Mouse (Mus musculus) forebrain, embryonic 16.5 days (tissue): ENCODE results near the gene AW011738. TPM values are rescaled to one million over a fixed set of nuclear protein-coding genes. Genes with fewer than 3 reads are reported as not detected.

Experiments
- ATAC-seq: fragments of 200-750 bp; cut with Nextera tagmentation; 2 replicates; pipeline ENCODE4 v1.8.0; 2017; ENCODE audit warnings: mild to moderate bottlenecking, moderate library complexity
- H3K27ac ChIP-seq: fragments of 300-500 bp; sonication (generic); 2 replicates; pipeline ENCODE4 v1.5.1; 2014; ENCODE audit warnings: low read length, control low read depth
- H3K27me3 ChIP-seq: fragments of 300-500 bp; sonication (generic); replicated peaks from 2 replicates; pipeline ENCODE4 v1.6.1; 2014; ENCODE audit warnings: low read length; ENCODE audit not compliant: control insufficient read depth, insufficient read depth
- H3K36me3 ChIP-seq: fragments of 300-500 bp; sonication (generic); 2 replicates; pipeline ENCODE4 v1.6.1; 2014; ENCODE audit not compliant: control insufficient read depth, insufficient read depth
- H3K4me1 ChIP-seq: fragments of 300-500 bp; sonication (generic); replicated peaks from 2 replicates; pipeline ENCODE4 v1.6.1; 2014; ENCODE audit warnings: low read length; ENCODE audit not compliant: control insufficient read depth, insufficient read depth
- H3K4me2 ChIP-seq: fragments of 300-500 bp; sonication (generic); 2 replicates; pipeline ENCODE4 v1.6.1; 2014; ENCODE audit warnings: mild to moderate bottlenecking, low read length, control low read depth
- H3K4me3 ChIP-seq: fragments of 300-500 bp; sonication (generic); replicated peaks from 2 replicates; pipeline ENCODE4 v1.5.1; 2014; ENCODE audit warnings: mild to moderate bottlenecking, low read length, control low read depth
- H3K9ac ChIP-seq: fragments of 300-500 bp; sonication (generic); replicated peaks from 2 replicates; pipeline ENCODE4 v1.6.1; 2014; ENCODE audit warnings: low read depth, low read length, control low read depth
- H3K9me3 ChIP-seq: fragments of 300-500 bp; sonication (generic); 2 replicates; pipeline ENCODE4 v1.6.1; 2016; ENCODE audit warnings: low read length; ENCODE audit not compliant: control insufficient read depth
- WGBS: fragments of 180-500 bp; shearing (Covaris S2); extraction: QIAGEN DNeasy Blood & Tissue Kit; methylation state at CpG from one replicate; pipeline ENCODE4 v1.1.7; 2014; 5-methylcytosine and 5-hydroxymethylcytosine counted together
- polyA plus RNA-seq: library from polyadenylated mRNA; unstranded; fragments of >200 nt; fragmentation: Nextera tagmentation; extraction: Ambion mirVana; gene quantifications from 2 replicates; pipeline ENCODE4 v1.2.1, GENCODE M21; 2015

AW011738 gene
- polyA plus RNA-seq, 1 experiment from 2014 or later: 4.0 TPM

DNA sequence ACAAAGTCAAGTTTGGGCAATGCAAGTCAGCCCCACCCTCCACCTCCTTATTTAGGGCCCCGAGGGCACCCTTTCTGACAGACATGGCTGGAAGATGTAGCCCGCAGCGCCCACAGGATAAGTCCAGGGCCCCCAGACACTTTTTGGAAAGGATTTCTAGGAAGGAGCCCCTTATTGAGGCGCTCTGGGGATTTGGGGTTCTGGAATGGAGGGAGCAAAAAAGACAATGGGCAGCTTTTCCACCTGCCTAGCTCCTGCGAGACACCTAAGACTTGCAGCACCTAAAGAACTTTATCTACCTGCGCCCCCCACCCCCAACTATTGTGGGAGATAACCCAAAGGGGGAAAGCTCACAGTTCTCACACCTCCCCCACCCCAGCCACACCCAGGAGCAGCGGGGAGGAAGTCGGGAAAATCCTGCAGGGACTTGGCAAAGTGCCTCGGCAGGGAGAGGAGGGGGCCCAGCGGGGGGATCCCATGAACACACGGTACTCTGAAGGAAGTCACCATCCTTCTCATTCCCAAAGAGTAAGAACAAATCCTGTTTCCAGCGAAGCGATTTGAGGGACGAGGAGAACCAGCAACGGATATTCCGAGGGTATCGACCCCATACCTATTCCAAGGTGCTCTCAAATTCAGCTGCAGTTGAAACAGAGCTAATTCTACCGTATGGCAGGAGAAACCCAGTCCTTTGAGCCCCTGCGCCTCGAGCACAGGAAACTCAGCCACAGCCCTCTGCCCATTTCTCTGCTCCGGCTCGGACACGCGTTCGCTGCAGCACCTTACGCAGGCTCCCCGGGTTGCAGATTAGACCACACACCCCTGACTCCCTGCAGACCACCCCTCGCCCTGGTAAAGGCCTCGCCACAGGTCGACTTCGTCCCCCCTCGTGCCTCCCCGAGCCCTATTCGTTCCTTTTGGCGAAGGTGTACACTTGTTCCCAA, 6.9 kb upstream of the AW011738 start:
- Histone ChIP-seq H3K4me1 (peaks cover 37% of the 10 kb centered on the region), H3K9me3 (no peaks in the 10 kb centered on the region), H3K27ac (peak overlapping the region; percentile 60), H3K27me3 (no peaks in the 10 kb centered on the region), H3K4me2 (peak overlapping the region; percentile 85), H3K36me3 (no peaks in the 10 kb centered on the region), H3K4me3 (peak overlapping the region; percentile 87), H3K9ac (peak overlapping the region; percentile 76)
- 3% methylated on average over 35 of the region's 35 CpGs for whole genome bisulfite sequencing
- ATAC-seq: peak; percentile 1; the same call in 1 of the 2 replicates

DNA sequence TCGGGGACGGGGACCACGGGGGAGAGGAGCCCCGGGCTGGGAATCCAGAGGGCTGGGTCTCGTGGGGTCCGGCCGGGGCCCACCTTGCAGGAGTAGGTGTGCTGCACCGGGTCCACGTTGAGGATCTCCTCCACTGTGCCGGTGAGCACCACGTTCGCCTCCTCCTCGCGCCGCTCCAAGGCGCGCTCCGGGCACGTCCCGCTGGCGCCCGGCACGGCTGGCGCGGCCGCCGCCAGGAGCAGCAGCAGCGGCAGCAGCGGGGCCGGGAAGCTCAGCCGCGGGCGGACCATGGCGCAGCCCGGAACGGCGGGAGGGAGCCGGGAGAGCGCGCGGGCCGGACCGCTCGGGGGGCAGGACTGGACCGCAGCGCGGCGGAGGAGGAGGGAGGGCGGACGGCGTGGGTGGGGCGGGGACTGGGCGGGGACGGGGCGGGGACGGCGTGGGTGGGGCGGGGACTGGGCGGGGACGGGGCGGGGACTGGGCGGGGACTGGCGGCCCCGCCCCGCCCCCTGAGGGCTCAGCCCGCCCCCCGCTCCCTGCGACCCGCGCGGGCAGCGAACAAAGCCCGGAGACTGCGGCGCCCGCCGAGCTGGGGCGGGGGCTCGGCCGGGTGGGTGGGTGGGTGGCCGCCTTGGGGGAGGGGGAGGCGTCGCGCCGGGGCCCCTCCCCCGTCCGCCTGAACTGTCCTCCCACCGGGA, 5.8 kb upstream of the AW011738 start, which contains the start of gene Agrn:
Gene Agrn (minus strand): TSS at position 358 of the 698 bp plus-strand sequence.
- H3K4me3 ChIP-seq: peak within 1 kb of the TSS; percentile 87
- under 1% methylated on average over 17 of the region's 88 CpGs for WGBS
- peak within 1 kb of the TSS; percentile 85 for H3K4me2 ChIP-seq
- H3K27me3 ChIP-seq: no peaks in the 10 kb centered on the region
- no peaks in the 10 kb centered on the region for H3K9me3 ChIP-seq
- peak; percentile 74 for ATAC-seq
- H3K4me1 ChIP-seq: peaks cover 36% of the 10 kb centered on the region
- peak within 1 kb of the TSS; percentile 96 for H3K27ac ChIP-seq
- peak within 1 kb of the TSS; percentile 88 for H3K9ac ChIP-seq
- H3K36me3 ChIP-seq: no peaks in the 10 kb centered on the region

DNA sequence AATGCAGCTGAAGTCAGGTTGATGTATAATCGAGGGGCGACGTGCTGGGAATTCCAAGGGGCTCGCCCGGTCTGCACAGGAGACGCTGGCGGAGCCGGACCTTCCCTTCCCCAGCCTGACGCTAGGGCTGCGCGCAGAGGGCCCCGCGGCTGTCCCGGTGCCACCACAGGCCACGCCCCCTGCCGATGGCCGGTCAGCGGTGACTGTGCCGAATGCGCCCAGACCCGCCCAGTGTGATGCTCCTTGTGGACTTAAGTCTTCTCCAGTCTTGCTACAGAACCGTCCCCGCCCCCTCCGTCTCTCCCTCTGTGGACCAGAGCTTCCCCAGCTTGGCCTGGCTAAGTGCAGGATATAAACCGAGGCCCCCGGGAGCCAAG, 5.3 kb upstream of the AW011738 start:
- Histone ChIP-seq H3K4me3 (peak overlapping the region; percentile 87), H3K27ac (peak overlapping the region; percentile 96), H3K27me3 (no peaks in the 10 kb centered on the region), H3K4me1 (peaks cover 37% of the 10 kb centered on the region), H3K9me3 (no peaks in the 10 kb centered on the region), H3K36me3 (no peaks in the 10 kb centered on the region), H3K4me2 (peak overlapping the region; percentile 68), H3K9ac (peak overlapping the region; percentile 88)
- ATAC-seq: peak; percentile 89
- WGBS: under 1% methylated on average over 26 of the region's 26 CpGs

DNA sequence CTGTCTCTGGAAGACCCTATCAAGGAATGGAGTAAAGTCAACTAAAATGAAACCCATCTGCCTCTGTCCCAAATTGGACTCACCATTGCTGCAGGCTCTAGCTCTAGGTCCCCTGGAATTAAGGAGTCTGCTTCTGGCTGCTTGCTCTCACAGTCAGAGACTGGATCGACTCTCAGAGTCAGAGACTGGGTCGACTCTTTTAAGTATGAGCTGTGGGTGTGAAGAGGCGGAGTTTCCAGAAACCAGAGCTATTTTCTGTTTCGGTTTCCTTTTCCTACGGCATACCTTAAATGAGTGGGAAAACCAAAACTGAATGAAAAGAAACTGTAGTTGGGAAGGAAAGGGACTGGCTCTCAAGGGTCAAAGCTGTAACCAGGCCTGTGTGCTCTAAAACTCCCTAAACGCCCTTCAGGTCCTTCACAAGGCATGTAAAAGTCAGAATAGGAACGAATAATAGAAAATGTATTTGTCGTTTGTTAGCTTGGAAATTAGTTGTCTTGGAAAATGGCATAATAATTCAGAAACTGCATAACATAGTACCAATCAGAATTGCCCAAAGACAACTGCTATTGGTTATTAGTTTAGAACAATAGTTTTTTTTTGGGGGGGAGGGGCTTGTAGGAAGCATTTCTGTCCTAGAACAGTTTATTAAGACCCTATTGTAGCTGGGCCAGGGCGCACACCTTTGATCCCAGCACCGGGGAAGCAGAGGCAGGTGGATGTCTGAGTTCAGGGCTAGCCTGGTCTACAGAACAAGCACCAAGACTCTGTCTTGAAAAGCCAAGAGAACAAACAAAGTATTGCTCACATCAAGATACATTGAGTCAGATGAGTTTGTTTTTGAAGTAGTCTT, 2.3 kb upstream of the AW011738 start, which contains the start of gene Isg15:
Gene Isg15 (minus strand): TSS at position 196 of the 853 bp plus-strand sequence.
- Histone ChIP-seq H3K4me1 (peaks cover 30% of the 10 kb centered on the region), H3K4me2 (no peak within 1 kb of the TSS), H3K9me3 (no peaks in the 10 kb centered on the region), H3K36me3 (no peaks in the 10 kb centered on the region), H3K4me3 (no peak within 1 kb of the TSS), H3K27me3 (no peaks in the 10 kb centered on the region), H3K27ac (no peak within 1 kb of the TSS), H3K9ac (no peak within 1 kb of the TSS)
- 65% methylated on average over 10 of the region's 10 CpGs for WGBS
- no peak for ATAC-seq

DNA sequence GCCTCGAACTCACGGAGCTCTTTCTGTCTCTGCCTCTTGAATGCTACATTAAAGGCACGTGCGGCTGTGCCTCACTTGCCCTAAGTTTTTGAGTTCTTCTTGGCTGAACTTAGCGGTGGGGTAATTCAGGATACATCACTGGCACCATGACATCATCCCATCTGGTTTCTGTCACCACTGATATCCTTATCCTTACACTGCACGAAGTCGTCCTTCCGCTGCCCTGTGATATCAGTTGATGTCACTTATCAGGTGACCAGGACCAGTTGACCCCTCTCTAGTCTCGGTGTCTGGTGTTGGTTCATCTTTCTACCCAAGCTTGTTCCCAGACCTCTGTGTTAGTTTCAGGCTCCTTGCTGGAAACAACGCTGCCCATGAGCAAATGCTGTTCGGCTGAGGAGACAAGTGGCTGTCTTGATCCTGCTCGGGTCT, 626 bp upstream of the AW011738 start:
- WGBS: 42% methylated on average over 12 of the region's 12 CpGs
- no peak overlapping the region for H3K9ac ChIP-seq
- H3K27me3 ChIP-seq: no peaks in the 10 kb centered on the region

DNA sequence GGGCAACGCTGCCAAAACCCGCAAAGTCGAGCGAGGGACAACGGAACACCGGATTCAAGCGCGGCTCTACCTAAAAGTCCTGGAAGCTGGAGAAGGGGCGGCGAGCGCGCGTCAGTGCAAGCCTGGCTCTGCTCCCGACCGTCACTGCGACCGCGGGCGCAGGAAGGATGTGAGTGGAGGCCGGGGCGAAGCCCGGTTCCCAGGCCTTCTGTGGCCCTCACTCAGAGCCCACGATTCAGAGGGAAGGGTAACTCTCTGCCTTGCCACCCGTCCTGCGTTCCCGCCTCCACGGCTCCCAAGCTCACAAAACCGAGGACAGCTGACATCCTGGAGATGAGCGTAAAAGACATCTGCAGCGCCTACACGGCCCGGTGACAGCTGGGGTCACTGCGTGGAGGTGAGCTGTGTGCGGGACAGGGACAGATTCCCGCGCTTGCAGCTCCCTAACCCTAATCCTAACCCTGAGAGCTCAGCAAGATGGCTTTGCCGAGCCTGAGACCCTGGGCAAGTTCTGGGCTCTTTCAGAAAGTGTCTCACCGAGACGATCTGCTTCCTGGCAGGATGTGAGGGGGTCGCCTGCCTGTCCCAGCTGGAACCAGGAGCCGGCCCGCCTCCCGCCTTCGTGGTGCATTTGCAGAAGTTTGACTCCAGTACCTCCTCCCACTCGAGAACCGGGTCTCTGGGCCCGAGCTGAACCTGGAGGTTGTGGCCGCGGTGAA, 468 bp downstream of the AW011738 start:
- Histone ChIP-seq H3K4me2 (peak overlapping the region; percentile 90), H3K27ac (0 out of 2 replicates have a peak overlapping the region, but pooled peaks have one; percentile 8), H3K9me3 (no peaks in the 10 kb centered on the region), H3K36me3 (no peaks in the 10 kb centered on the region), H3K4me3 (peak overlapping the region; percentile 60), H3K9ac (peak overlapping the region; percentile 64), H3K4me1 (peaks cover 21% of the 10 kb centered on the region), H3K27me3 (no peaks in the 10 kb centered on the region)
- WGBS: under 1% methylated on average over 49 of the region's 49 CpGs
- ATAC-seq: peak; percentile 53

More for the DNA sequence above, 626 bp upstream of the AW011738 start:
- peak overlapping the region; percentile 90 for H3K4me2 ChIP-seq
- no peaks in the 10 kb centered on the region for H3K36me3 ChIP-seq
- H3K9me3 ChIP-seq: no peaks in the 10 kb centered on the region
- ATAC-seq: no peak
- peak overlapping the region; percentile 60; the same call in 1 of the 2 replicates for H3K4me3 ChIP-seq
- peaks cover 23% of the 10 kb centered on the region for H3K4me1 ChIP-seq
- no peak overlapping the region for H3K27ac ChIP-seq

DNA sequence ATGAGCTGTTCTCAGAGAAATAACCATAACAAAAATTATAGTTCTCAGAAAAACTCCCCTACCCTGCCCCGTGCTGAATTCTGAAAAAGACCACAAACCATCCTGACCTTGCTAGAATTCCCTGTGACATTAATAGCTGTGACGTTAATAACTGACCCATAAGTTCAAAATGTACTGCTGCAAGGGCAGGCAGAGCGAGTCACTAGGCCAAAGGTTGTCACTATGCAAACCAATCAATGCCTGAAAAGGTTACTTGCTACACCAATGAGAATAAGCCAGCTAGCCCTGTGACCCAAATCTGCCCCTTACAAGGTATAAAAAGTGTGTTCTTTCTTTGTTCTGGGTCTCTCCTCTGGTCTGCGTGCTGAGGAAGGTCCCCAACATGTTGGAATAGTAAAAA, 5.8 kb downstream of the AW011738 start:
- WGBS: 93% methylated on average over 4 of the region's 4 CpGs
- no peaks in the 10 kb centered on the region for H3K27me3 ChIP-seq
- no peaks in the 10 kb centered on the region for H3K9me3 ChIP-seq
- no peak overlapping the region for H3K4me2 ChIP-seq
- no peak for ATAC-seq
- H3K4me3 ChIP-seq: no peak overlapping the region
- no peaks in the 10 kb centered on the region for H3K36me3 ChIP-seq
- peaks cover 8% of the 10 kb centered on the region for H3K4me1 ChIP-seq
- no peak overlapping the region for H3K9ac ChIP-seq
- H3K27ac ChIP-seq: no peak overlapping the region

DNA sequence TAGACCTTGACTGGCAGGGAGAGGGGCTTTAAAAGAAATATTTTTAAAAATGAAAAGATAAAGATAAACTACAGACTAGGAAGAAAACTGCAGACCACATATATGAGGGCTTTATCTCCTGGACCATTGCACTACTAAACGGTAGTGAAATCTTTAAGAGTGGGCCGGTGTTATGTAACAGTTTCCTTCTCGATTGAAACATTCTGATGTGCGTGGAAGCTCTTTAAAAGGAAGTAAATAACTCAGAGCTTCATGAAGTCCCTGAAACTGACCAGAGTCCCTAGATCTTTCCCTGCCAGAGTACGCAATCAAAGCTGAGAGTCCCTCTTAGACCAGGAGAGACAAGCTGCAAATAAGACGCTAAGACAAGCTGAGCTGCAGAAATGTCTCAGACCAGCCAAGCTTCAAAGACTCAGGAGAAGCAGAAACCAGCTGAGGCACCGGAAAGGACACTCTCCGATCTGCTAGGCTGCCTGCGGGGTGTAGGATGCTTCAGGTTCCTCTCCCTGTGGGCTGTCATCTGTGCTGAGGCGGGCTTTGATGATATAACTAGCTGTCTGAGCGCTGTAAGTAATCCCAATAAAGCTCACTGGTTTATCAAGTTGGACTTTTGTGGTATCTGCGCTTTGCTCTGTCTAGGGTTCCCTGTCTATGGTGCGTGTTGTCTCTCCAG, 7.0 kb downstream of the AW011738 start:
- Histone ChIP-seq H3K4me3 (no peak overlapping the region), H3K27ac (no peak overlapping the region), H3K27me3 (no peaks in the 10 kb centered on the region), H3K4me2 (no peak overlapping the region), H3K4me1 (peaks cover 2% of the 10 kb centered on the region; the same call in 1 of the 2 replicates), H3K36me3 (no peaks in the 10 kb centered on the region), H3K9me3 (no peaks in the 10 kb centered on the region), H3K9ac (no peak overlapping the region)
- WGBS: 85% methylated on average over 13 of the region's 13 CpGs
- no peak for ATAC-seq
